Mouse (Mus musculus) testis, postnatal 14 days (tissue): Measurements from ENCODE around the gene Foxp1.

Source experiments
- DNase-seq: peaks from one replicate; pipeline ENCODE4 v3.0.0; 2021; ENCODE audit warnings: low spot score

Foxp1 gene

DNA sequence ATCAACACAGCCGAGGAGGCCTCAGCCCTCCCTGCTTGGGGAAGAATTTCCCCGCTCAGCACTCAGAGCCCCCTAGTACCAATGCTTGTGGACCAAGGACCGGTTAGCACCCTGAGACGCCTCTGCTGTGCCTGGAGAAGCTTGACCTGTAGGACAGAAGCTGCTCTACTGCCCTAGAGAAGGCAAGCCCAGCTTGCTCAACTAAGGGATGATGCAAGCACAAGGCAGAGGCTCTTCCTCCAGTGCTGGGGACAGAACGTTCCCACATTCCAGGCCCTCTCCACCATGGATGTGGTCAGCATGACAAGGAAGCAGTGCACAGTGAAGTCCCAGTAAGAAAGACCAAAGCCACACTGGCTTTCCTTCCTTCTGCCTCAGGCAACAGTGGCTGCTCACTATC is 347.1 kb downstream of the Foxp1 start:
- peak; percentile 11 for DNase-seq

- DNase-seq, result no peak
These were observed 348.7 kb downstream of the Foxp1 start for GRCm38 (mm10) chr6:99173902-99174210.

GRCm38 (mm10) chr6:99173066-99173901 is 349.2 kb downstream of the Foxp1 start:
- no peak for DNase-seq

GRCm38 (mm10) chr6:99172589-99172986 is 349.9 kb downstream of the Foxp1 start:
- DNase-seq, result no peak

GRCm38 (mm10) chr6:99171901-99172588 is 350.5 kb downstream of the Foxp1 start:
- DNase-seq, result no peak

- no peak for DNase-seq
These were observed 351.2 kb downstream of the Foxp1 start for GRCm38 (mm10) chr6:99171281-99171825.

DNA sequence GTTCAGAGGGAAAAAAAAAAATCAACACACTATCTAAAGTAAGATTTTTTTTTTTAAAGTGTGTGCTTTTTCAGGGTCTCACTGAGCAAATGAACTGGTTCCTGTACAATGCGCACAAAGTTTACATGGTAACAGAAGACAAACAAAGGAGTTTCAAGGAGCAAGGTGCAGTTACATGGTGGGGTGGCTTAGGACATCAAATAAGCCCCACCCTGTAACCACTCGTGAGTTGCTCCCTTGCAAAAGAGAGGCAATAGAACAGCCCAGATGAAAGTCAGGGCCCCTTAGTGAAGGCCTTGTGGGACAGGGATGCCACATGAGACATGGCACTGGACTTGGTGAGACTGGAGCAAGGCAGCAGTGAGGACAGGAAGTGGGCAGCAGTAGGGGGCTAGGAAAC is 353.8 kb downstream of the Foxp1 start:
- no peak for DNase-seq

DNA sequence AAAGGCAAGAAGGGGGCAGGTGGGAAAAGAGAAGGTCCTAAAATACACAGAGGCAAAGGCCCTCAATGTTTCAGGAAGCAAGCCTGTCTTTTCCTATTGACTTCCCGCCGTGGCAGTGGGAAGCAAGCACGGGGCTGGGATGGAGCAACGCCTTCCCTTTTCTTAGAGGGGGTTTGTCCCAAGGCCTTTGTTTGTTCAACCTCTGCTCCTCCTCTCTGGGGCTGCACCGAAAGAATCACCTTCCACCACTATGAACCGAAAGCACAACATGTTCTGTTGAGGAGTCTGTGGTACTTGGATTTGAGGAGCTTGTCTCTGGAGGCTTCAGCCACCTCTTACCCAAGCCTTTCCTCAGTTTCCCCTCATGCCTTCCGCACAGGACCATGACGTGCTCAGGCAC is 355.5 kb downstream of the Foxp1 start:
- no peak for DNase-seq

GRCm38 (mm10) chr6:99166169-99166568 is 356.4 kb downstream of the Foxp1 start:
- DNase-seq, result no peak

- DNase-seq, result no peak
These were observed 357.8 kb downstream of the Foxp1 start for GRCm38 (mm10) chr6:99164760-99165159.

DNA sequence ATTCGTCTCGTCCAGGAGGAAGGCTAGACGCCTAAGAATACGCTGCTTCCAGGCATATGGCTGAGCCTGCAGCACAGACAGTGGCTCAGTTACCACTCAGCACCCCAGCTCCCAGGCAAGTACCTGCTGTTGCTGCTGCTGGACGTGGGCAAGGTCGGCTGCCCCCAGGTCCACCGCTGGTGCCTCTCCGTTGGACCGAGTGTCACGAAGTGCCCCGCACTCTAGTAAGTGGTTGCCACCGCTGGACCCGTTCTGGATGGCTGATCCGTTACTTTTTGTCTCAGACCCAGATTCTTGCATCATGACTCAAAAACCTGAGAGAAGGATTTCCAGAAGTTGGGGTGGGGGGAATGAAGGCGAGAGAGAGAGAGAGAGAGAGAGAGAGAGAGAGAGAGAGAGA is 359.8 kb downstream of the Foxp1 start:
- DNase-seq, result no peak

DNA sequence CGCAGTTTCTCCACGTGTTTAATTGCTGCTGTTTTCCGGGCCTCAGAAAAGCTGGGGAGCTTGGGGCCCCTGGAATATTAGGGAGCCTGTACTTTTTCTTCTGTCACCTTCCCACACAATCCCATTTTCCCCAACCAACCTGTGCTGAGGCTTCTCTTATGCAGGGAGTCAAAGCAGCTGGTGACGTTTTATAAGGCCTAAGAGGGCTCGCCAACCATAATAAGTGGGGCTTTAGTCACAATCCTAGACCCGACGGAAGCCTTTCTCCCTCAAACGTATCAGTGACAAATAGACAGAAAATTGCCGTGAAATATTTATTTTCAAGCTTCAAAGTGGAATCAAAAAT is 362.2 kb downstream of the Foxp1 start:
- DNase-seq, result no peak

DNA sequence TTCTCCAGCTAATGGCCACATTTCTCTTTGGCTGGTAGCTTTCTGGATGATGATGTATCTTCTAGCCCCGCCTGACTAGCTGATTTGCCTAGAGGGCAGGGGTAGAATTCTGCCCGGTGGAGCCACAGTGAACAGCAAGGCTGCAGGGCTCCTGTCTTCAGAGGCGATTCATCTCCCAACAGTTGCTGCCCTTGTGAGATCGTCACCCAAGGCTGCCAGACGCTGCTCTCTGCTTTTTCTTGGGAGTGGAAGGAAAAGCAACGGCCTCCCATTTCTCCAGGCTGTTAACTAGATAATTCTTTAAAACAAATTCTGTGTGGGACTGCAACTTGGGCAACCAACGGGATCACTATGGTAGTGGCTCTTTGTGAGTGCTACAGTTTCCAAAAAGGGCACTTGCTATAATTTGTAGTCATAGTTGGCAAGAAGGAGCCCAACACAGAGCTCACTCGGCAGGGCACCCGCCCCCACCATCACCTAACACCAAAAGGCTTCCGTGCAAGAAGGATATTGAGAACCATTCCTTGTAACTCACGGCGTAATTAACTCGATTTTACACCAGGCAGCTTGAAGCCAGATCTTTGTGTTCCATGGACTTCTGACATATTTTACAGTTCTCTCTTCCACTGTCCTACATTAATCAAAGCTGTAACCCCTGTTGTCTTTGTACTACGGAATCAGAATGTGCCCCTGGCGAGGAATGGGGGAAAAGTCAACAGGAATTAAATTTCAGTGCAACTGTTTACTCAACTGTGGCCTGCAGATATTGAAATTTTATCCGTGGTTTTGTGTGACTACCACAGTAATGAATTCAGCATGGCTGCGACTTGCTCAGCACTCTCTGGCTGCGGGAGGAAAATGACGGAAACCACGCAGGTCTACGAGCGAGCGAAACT is 362.8 kb downstream of the Foxp1 start:
- no peak for DNase-seq

DNA sequence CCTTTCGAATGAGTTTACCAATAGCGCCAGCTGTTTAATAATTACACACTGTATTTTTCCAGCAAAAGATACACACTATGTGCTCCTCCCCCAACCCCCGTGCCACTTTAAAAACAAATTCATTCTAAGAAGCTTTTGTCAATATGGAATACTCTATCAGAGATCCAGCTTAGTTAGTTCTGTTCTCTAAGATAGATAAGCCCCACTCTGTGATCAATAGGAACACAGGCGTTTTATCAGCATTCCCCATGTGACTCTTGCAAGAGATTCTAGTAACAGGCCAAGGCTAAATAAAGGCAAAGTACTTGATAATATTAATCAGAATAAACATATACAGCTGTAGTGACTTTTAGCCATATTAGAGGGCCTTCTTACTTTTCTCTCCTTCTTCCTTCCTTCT is 368.8 kb downstream of the Foxp1 start:
- no peak for DNase-seq

DNA sequence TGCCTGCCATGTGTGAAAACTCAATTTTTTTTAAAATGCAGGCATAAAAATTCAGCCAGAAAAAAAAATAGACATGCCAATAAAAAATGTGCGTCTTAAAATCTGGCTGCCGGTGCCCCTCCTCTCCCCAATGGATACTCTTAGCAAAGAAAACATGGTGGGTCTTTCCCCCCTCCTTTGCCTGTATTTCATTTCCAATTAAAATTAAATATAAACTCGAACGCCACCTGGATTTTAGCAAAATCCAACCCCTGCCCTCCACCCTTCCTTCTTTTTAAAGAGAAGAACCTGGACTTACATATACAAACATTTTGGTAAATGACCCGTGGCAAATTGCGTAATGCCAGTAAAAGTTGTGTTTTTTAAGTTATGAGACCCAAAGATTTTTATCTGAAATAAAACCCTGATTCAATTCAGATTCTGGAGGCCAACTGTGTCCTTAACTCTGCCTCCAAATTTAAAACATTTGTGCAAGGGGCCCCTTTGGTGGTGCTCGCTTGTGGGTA is 376.1 kb downstream of the Foxp1 start:
- DNase-seq, result no peak

- no peak for DNase-seq
These were observed 377.5 kb downstream of the Foxp1 start for GRCm38 (mm10) chr6:99145033-99145432.

DNA sequence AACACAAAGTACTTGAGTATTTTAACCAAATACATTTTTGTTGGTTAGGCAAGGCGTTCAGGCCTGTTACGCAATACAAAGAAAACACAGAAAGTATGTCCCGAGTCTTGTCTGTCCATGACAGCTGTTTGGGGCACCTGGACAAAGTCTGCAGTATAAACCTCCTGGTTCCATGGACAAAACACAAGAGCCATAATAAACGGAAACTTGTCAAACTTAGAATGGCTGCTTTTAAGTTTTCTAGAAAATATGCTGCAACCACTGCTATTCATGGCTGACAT is 378.8 kb downstream of the Foxp1 start:
- DNase-seq, result no peak

- DNase-seq, result no peak
These were observed 379.4 kb downstream of the Foxp1 start for GRCm38 (mm10) chr6:99142900-99143755.

GRCm38 (mm10) chr6:99138041-99138440 is 384.5 kb downstream of the Foxp1 start:
- DNase-seq, result no peak

DNA sequence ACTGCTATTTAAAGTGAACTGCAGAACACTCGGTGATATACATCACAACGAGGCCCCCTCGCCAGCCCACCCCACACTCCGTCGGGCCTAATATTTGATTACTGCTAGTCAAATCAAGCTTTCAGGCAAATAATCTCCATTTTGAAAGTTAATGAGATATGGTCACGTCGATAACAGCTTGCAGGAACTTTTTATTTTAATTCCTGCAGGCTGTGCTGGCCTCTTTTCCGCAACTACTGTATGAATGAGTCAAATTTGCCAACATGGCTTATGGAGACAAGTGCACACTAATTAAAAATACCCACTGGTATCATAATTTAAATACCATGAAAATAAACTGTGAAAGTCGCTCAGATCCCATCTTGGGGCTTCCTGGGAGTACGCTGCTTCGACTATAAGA is 385.4 kb downstream of the Foxp1 start:
- no peak for DNase-seq

DNA sequence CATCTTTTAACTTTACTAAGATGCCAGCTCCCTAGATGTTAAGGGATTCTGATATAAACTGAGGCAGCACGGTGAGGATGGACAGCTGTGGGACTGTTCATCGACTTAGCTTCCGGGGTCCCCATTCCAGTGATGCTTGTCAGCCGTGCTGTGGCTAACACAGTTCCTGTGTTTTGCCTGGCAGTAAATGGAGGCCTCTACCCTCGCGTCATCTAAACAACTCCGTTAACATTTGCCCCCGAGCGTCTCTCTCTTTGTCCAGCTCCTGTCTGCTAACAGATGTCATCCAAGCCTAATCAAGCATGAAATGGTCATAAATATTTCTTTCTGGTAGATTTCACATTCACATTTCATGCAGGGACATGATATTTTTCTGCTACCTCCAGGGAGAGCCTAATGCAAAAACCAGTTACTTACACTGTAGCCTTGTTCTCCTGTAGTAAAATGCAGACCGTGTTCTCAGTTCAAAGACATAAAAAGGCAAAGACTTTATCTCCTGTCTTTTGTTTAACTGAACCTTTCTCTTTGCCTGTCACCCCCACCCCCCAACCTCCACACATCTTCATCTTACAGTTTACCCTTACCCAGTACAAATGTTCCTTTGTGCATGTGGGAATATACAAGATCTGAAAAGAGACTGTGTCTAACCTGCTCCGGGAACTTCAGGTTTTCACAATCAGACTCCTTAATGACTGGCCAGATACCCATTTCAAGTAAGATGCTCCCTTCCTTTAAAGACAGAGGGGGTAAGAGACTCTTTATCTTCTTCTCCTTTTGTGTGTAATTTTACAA is 386.4 kb downstream of the Foxp1 start:
- no peak for DNase-seq
